Mouse (Mus musculus) hindbrain, embryonic 12.5 days (tissue): ENCODE results near the gene Bcas1. TPM values are rescaled to one million over a fixed set of nuclear protein-coding genes. Genes with fewer than 3 reads are reported as not detected.
A peak's percentile ranks its signal among the peaks of the same experiment; 100 is the strongest.

Source experiments
- ATAC-seq: fragments of 200-750 bp; cut with Nextera tagmentation; 2 replicates; pipeline ENCODE4 v1.8.0; 2017; ENCODE audit warnings: moderate TSS enrichment; ENCODE audit not compliant: low FRiP score
- H3K27ac ChIP-seq: fragments of 300-500 bp; sonication (generic); 2 replicates; pipeline ENCODE4 v1.5.1; 2016; ENCODE audit warnings: mild to moderate bottlenecking
- H3K27me3 ChIP-seq: fragments of 300-500 bp; sonication (generic); 2 replicates; pipeline ENCODE4 v1.6.1; 2016; ENCODE audit warnings: mild to moderate bottlenecking
- H3K36me3 ChIP-seq: fragments of 300-500 bp; sonication (generic); 2 replicates; pipeline ENCODE4 v1.6.1; 2016; ENCODE audit warnings: mild to moderate bottlenecking
- H3K4me1 ChIP-seq: fragments of 300-500 bp; sonication (generic); 2 replicates; pipeline ENCODE4 v1.6.1; 2016
- H3K4me2 ChIP-seq: fragments of 300-500 bp; sonication (generic); replicated peaks from 2 replicates; pipeline ENCODE4 v1.6.1; 2016; ENCODE audit warnings: mild to moderate bottlenecking
- H3K4me3 ChIP-seq: fragments of 300-500 bp; sonication (generic); 2 replicates; pipeline ENCODE4 v1.5.1; 2016; ENCODE audit warnings: mild to moderate bottlenecking
- H3K9ac ChIP-seq: fragments of 300-500 bp; sonication (generic); 2 replicates; pipeline ENCODE4 v1.6.1; 2016; ENCODE audit warnings: mild to moderate bottlenecking, moderate library complexity
- H3K9me3 ChIP-seq: fragments of 300-500 bp; sonication (generic); replicated peaks from 2 replicates; pipeline ENCODE4 v1.6.1; 2016; ENCODE audit warnings: mild to moderate bottlenecking
- WGBS: fragments of 180-500 bp; shearing (Covaris S2); methylation state at CpG from one replicate; pipeline ENCODE4 v1.1.7; 2016; 5-methylcytosine and 5-hydroxymethylcytosine counted together
- polyA plus RNA-seq: library from polyadenylated mRNA; unstranded; fragments of >200 nt; fragmentation: Nextera tagmentation; extraction: Ambion mirVana; gene quantifications from 2 replicates; pipeline ENCODE4 v1.2.1, GENCODE M21; 2016

The Bcas1 gene
- polyA plus RNA-seq, 1 experiment from 2014 or later, result 10.1 TPM

- 12% methylated on average over 13 of the region's 13 CpGs for WGBS
- peak; percentile 51 for ATAC-seq
- Histone ChIP-seq H3K4me2 (peak overlapping the region; percentile 47), H3K9me3 (no peaks in the 10 kb centered on the region), H3K9ac (no peak overlapping the region), H3K4me3 (peak overlapping the region; percentile 20), H3K27me3 (peaks cover 11% of the 10 kb centered on the region), H3K36me3 (no peaks in the 10 kb centered on the region), H3K27ac (no peak overlapping the region), H3K4me1 (peaks cover 16% of the 10 kb centered on the region)
Measured at GRCm38 (mm10) chr2:170411490-170412168, 16.0 kb downstream of the Bcas1 start.

GRCm38 (mm10) chr2:170410677-170411489 is 16.8 kb downstream of the Bcas1 start:
- Histone ChIP-seq H3K4me3 (peak overlapping the region; percentile 20), H3K27me3 (peaks cover 11% of the 10 kb centered on the region), H3K36me3 (no peaks in the 10 kb centered on the region), H3K27ac (no peak overlapping the region; the same call in 1 of the 2 replicates), H3K4me2 (peak overlapping the region; percentile 47), H3K9ac (peak overlapping the region; percentile 20; the same call in 1 of the 2 replicates), H3K9me3 (no peaks in the 10 kb centered on the region), H3K4me1 (peaks cover 22% of the 10 kb centered on the region)
- no peak for ATAC-seq
- 26% methylated on average over 23 of the region's 23 CpGs for WGBS

- no peak overlapping the region for H3K9ac ChIP-seq
- no peaks in the 10 kb centered on the region for H3K36me3 ChIP-seq
- WGBS, result 42% methylated on average over 14 of the region's 14 CpGs
- peak; percentile 66 for ATAC-seq
- no peaks in the 10 kb centered on the region for H3K9me3 ChIP-seq
- peak overlapping the region; percentile 76 for H3K27ac ChIP-seq
- 0 out of 2 replicates have a peak overlapping the region, but pooled peaks have one; percentile 2 for H3K4me2 ChIP-seq
- peaks cover 7% of the 10 kb centered on the region for H3K27me3 ChIP-seq
- H3K4me3 ChIP-seq, result no peak overlapping the region
- H3K4me1 ChIP-seq, result peaks cover 29% of the 10 kb centered on the region
Measured at GRCm38 (mm10) chr2:170406438-170406837, 21.2 kb downstream of the Bcas1 start.

- Histone ChIP-seq H3K36me3 (no peaks in the 10 kb centered on the region), H3K9me3 (no peaks in the 10 kb centered on the region), H3K9ac (peak overlapping the region; percentile 23; the same call in 1 of the 2 replicates), H3K27me3 (no peaks in the 10 kb centered on the region; the same call in 1 of the 2 replicates), H3K4me2 (peak overlapping the region; percentile 30), H3K4me1 (peaks cover 27% of the 10 kb centered on the region), H3K4me3 (no peak overlapping the region), H3K27ac (peak overlapping the region; percentile 35)
- ATAC-seq, result no peak
- 19% methylated on average over 18 of the region's 18 CpGs for WGBS
Measured at GRCm38 (mm10) chr2:170404781-170405573, 22.7 kb downstream of the Bcas1 start.

- no peaks in the 10 kb centered on the region; the same call in 1 of the 2 replicates for H3K27me3 ChIP-seq
- H3K27ac ChIP-seq, result no peak overlapping the region
- H3K4me1 ChIP-seq, result peaks cover 27% of the 10 kb centered on the region
- no peak overlapping the region for H3K9ac ChIP-seq
- H3K36me3 ChIP-seq, result no peaks in the 10 kb centered on the region
- ATAC-seq, result no peak
- no peak overlapping the region for H3K4me3 ChIP-seq
- no peaks in the 10 kb centered on the region for H3K9me3 ChIP-seq
- 40% methylated on average over 10 of the region's 10 CpGs for WGBS
- no peak overlapping the region; the same call in 1 of the 2 replicates for H3K4me2 ChIP-seq
Measured at GRCm38 (mm10) chr2:170403666-170404385, 23.8 kb downstream of the Bcas1 start.

GRCm38 (mm10) chr2:170401211-170401799 is 26.3 kb downstream of the Bcas1 start:
- H3K9me3 ChIP-seq, result no peaks in the 10 kb centered on the region
- H3K27me3 ChIP-seq, result no peaks in the 10 kb centered on the region; the same call in 1 of the 2 replicates
- peaks cover 24% of the 10 kb centered on the region for H3K4me1 ChIP-seq
- H3K4me3 ChIP-seq, result peak overlapping the region; percentile 24
- peak; percentile 51 for ATAC-seq
- H3K27ac ChIP-seq, result no peak overlapping the region
- H3K36me3 ChIP-seq, result no peaks in the 10 kb centered on the region
- peak overlapping the region; percentile 44 for H3K9ac ChIP-seq
- peak overlapping the region; percentile 53 for H3K4me2 ChIP-seq
- WGBS, result 2% methylated on average over 17 of the region's 17 CpGs

- ATAC-seq, result no peak
- Histone ChIP-seq H3K4me1 (peaks cover 21% of the 10 kb centered on the region), H3K36me3 (no peaks in the 10 kb centered on the region), H3K9me3 (no peaks in the 10 kb centered on the region), H3K4me2 (peak overlapping the region; percentile 53), H3K9ac (peak overlapping the region; percentile 15; the same call in 1 of the 2 replicates), H3K27ac (no peak overlapping the region), H3K27me3 (no peaks in the 10 kb centered on the region), H3K4me3 (peak overlapping the region; percentile 24; the same call in 1 of the 2 replicates)
- WGBS, result 7% methylated on average over 10 of the region's 10 CpGs
Measured at GRCm38 (mm10) chr2:170400666-170401065, 27.0 kb downstream of the Bcas1 start.

GRCm38 (mm10) chr2:170391994-170392393 is 35.7 kb downstream of the Bcas1 start:
- no peak for ATAC-seq
- Histone ChIP-seq H3K36me3 (no peaks in the 10 kb centered on the region), H3K9me3 (no peaks in the 10 kb centered on the region), H3K4me1 (0 out of 2 replicates have a peak, but pooled peaks cover 2% of the 10 kb centered on the region), H3K4me2 (no peak overlapping the region), H3K27ac (no peak overlapping the region), H3K27me3 (no peaks in the 10 kb centered on the region), H3K4me3 (no peak overlapping the region), H3K9ac (no peak overlapping the region)
- WGBS, result 95% methylated on average over 1 of the region's 1 CpGs

- ATAC-seq, result no peak
- Histone ChIP-seq H3K27ac (no peak overlapping the region), H3K4me3 (no peak overlapping the region), H3K36me3 (no peaks in the 10 kb centered on the region), H3K27me3 (no peaks in the 10 kb centered on the region), H3K9me3 (no peaks in the 10 kb centered on the region), H3K4me1 (0 out of 2 replicates have a peak, but pooled peaks cover 2% of the 10 kb centered on the region), H3K9ac (no peak overlapping the region), H3K4me2 (no peak overlapping the region)
- WGBS, result 82% methylated on average over 5 of the region's 5 CpGs
Measured at GRCm38 (mm10) chr2:170388320-170388719, 39.3 kb downstream of the Bcas1 start.

GRCm38 (mm10) chr2:170385556-170385955 is 42.1 kb downstream of the Bcas1 start:
- no peaks in the 10 kb centered on the region for H3K27me3 ChIP-seq
- 100% methylated on average over 1 of the region's 1 CpGs for WGBS
- no peak overlapping the region for H3K4me3 ChIP-seq
- no peak for ATAC-seq
- no peaks in the 10 kb centered on the region for H3K9me3 ChIP-seq
- H3K27ac ChIP-seq, result no peak overlapping the region
- no peak overlapping the region for H3K4me2 ChIP-seq
- H3K9ac ChIP-seq, result no peak overlapping the region
- H3K36me3 ChIP-seq, result no peaks in the 10 kb centered on the region
- H3K4me1 ChIP-seq, result 0 out of 2 replicates have a peak, but pooled peaks cover 2% of the 10 kb centered on the region

GRCm38 (mm10) chr2:170384770-170385169 is 42.9 kb downstream of the Bcas1 start:
- H3K4me2 ChIP-seq, result no peak overlapping the region
- H3K36me3 ChIP-seq, result no peaks in the 10 kb centered on the region
- H3K9me3 ChIP-seq, result no peaks in the 10 kb centered on the region
- no peak overlapping the region for H3K4me3 ChIP-seq
- no peak overlapping the region for H3K27ac ChIP-seq
- H3K27me3 ChIP-seq, result no peaks in the 10 kb centered on the region
- ATAC-seq, result no peak
- no peak overlapping the region for H3K9ac ChIP-seq
- 0 out of 2 replicates have a peak, but pooled peaks cover 2% of the 10 kb centered on the region for H3K4me1 ChIP-seq
- 96% methylated on average over 1 of the region's 1 CpGs for WGBS
